Mouse (Mus musculus) urinary bladder, postnatal 36 days (tissue): ENCODE data around the gene Pakap.

Experiments used
- DNase-seq, 2 experiments: peaks; one replicate each; pipeline ENCODE4 v3.0.0; 2022; ENCODE audit warnings: low spot score in 2 of 2, mixed read lengths in 1 of 2

Pakap gene

GRCm38 (mm10) chr4:57625306-57625705 lies 57.3 kb downstream of the Pakap start:
- no peak for DNase-seq

- no peak for DNase-seq
Measured at GRCm38 (mm10) chr4:57625756-57626155, 57.8 kb downstream of the Pakap start.

- no peak for DNase-seq
Measured at GRCm38 (mm10) chr4:57626921-57627320, 58.9 kb downstream of the Pakap start.

- DNase-seq: no peak
Measured at GRCm38 (mm10) chr4:57632386-57632785, 64.4 kb downstream of the Pakap start.

DNA sequence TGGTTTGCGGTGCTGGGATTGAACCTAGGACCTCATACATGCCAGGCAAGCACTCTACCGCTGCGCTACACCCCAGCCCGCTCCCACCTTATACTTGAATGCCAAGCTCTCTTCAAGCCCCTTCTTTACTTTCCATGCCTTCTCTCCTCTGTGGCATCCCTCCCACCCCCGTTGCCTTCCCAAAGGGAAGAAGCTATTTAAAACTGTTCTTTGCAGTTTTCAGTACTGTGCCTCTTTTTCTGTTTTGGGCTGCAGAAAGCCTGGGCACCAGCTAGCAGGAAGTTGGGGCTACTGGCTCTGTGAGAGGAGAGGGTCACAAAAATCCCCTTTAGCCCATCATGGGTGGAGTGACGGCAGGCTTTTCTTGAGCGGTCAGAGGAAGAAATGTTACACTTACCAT lies 65.1 kb downstream of the Pakap start:
- no peak for DNase-seq

DNA sequence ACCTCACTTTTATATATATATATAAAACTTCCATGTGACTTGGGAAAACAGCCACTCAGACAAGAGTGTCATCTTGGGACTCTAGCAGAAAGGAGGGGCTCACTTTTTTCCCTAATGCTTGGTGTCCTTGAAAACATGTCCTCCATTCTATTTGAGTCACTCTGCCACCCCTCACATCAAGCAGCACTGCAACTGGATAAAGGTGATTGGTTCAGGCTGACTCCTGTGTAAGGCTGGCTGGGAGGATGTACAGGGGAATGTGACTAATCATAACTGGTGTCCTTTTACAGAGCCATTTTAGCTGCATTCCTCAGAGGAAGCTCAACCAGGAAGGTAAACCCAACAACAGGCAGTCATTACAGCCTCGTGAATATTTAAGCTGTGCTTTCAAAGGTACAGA lies 67.0 kb downstream of the Pakap start:
- no peak for DNase-seq

DNA sequence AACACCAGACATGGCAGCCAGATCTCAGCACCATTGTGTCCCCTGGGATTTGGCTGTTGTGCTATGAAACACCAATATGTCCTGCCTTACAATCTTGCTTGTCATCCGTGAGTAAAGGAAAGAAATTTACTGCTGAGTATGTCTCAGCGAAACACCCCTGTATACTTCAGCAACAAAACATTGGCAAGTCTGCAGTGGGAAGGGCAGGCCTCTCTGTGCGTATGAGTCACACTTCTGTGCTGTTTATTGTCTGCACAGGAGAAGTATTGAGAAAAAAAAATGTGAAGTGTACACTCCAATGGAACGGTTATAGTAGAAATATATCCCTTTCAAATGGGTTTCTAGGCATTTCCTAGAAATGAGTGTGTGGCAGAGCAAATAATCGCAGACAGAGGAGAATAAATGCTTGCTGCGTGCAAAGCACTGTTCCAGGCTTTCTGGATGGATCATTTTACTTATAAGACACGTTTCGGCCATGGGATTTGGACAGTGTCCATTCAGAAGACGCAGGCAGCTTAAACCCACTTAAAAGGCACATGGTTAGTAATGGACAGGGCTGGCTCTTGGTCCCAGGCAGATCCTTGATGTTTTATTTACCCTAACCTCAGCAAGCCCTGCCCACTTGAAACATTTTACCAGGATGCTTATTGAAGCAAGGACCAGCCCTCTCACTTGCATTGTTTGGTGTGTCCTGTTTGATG lies 69.0 kb downstream of the Pakap start:
- no peak for DNase-seq

GRCm38 (mm10) chr4:57637636-57638386 lies 69.8 kb downstream of the Pakap start:
- DNase-seq: no peak

DNA sequence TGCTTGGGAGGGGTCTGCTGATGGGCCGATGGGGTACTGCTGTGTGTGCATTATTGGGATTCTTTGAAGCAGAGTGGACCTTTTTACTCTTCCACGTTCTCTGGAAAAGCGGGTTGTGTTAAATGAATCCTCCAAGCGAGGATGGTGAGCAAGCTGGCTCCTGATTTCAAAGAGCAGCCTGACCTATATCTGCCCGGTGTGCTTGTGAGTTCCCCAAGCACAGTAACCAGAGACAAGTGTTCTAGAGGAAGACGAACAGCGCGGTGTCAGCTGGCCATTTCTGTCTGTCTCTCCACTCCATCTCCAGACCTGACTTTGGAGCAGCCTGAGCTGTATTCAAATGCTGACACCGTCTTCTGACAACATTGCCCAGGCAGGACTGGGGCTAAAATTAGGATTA lies 71.0 kb downstream of the Pakap start:
- no peak for DNase-seq

DNA sequence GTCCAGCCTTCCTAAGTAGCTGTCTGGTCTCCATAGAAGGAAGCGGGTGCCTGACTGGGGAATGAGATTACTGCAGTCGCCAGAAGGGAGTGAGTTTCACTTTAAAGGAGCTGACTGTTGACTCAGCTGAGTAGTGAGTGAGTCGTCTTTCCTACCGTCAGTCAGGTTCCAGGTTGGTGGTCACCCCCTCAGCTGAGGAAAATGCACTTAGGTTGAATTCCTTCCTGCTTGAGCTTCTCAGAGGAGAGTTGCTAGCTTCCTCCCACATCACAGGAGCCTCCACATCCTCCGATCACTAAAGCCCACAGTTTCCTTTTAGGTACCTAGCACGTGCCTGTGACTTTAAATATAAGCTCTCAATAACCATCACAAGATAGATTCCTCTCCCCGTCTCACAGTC lies 72.2 kb downstream of the Pakap start:
- no peak for DNase-seq

GRCm38 (mm10) chr4:57640971-57641370 lies 73.0 kb downstream of the Pakap start:
- DNase-seq: no peak

- no peak for DNase-seq
Measured at GRCm38 (mm10) chr4:57650994-57651393, 83.0 kb downstream of the Pakap start.

GRCm38 (mm10) chr4:57651547-57651946 lies 83.6 kb downstream of the Pakap start:
- DNase-seq: no peak

GRCm38 (mm10) chr4:57652185-57652904 lies 84.4 kb downstream of the Pakap start:
- no peak for DNase-seq

- DNase-seq: no peak
Measured at GRCm38 (mm10) chr4:57655966-57656365, 88.0 kb downstream of the Pakap start.

GRCm38 (mm10) chr4:57656388-57656787 lies 88.4 kb downstream of the Pakap start:
- DNase-seq: no peak

- DNase-seq: no peak
Measured at GRCm38 (mm10) chr4:57656861-57657260, 88.9 kb downstream of the Pakap start.

- no peak for DNase-seq
Measured at GRCm38 (mm10) chr4:57660470-57660869, 92.5 kb downstream of the Pakap start.

GRCm38 (mm10) chr4:57666101-57666500 lies 98.1 kb downstream of the Pakap start:
- no peak for DNase-seq

DNA sequence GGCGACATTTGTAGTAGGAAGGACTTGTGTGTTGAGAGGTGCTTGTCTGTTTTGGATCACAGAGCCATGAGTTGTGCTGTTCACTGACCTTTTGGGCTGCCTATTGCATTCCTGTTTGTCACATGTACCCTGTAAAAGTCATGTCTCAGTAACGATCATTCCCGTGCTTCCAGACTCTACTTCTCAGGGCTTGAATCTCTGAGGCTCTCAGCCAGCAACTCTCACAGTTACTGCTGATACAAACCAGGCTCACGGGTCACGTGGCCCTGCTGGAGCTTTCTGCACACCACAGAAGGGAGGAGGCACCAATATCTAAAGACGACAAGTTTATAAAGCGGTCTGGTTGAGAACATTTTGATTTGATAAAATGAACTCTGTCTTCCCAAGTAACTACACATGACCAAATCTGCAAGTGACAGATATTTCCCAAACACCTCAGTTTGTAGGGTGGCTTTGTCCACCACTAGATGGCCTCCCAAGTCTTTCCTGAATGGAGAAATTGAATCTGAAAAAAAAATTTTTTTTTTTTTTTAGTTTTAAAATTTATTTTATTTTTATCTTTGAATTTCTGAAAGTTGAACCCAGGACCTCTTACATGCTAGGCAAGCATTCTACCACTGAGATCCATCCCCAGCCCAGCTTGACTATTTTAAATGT lies 103.0 kb downstream of the Pakap start:
- DNase-seq: peak; percentile 52 to 53

DNA sequence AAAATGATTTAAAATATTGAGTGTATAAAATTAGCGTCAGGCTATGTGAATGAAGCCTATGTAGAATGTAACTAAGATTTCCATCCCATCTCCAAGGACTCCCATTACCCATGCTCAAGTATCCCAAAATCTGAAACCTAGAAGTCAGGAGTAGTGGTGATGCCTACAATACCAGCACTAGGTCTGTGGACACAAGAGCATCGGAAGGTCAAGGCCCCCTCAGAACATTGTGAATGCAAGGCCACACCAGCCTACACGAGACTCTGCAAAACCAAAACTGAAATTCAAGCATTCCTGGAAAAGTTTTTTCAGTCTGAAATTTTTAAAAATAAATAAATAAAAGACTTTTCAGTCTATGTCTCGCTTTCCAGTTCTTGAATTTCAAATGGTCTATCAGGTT lies 104.6 kb downstream of the Pakap start:
- DNase-seq: no peak
